Mouse (Mus musculus): ENCODE measurements around the gene Grk1. TPM values are rescaled to one million over a fixed set of nuclear protein-coding genes. Genes with fewer than 3 reads are reported as not detected.
A peak's percentile ranks its signal among the peaks of the same experiment; 100 is the strongest.

The Grk1 gene
- under 1 TPM in 1 of 2 experiments, not detected in 1; 0.02 TPM for total RNA-seq (2021)
- long read RNA-seq, experiment 1: 0 reads
- long read RNA-seq, experiment 2: 0 reads

DNA sequence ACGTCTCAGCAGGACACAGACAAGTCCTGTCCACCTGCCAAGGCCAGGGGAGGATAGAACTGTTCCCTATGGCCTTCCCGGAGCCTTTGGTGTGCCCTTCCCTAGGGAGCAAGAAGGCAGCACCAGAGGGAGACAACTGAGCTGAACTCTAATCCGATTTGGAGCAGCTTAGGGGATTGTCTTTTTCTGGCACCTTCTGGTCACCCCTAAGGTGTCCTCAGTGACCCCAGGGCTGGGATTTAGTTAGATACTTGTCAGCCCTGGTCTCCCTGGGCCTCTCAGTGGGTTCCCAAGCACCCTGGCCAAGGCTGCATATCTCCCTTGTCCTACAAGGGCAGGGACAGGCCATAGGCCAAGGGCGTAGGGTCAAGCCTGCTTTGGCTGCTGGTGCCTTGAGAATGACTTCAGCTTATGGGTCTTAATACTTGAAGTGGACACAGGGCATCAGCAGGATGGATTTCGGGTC lies at the start of gene Grk1:
Grk1 (plus strand) TSS at position 416 of the 466 bp plus-strand sequence.
- intact Hi-C loops (cut with DNase I; ENCODE audit: low total_unique reads): no loop called here

DNA sequence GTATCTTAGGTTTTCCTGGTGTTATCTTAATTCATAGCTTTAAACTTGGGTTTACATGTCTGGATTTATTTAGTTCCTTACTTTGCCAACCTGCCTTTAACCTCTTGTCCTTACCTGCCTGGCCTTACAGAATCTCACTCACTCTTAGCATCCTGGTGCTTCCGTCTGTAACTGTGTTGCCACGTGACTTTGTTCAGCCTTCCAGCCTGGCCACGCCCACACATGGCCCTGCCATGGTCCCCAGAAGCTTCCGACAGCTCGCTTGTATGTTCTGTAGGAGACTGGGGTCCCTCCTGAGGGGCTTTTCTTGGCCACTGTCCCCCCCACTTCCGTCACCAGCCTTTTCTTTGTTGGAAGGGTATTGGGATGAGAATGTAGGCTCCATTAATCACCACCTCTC lies 48.7 kb upstream of the Grk1 start:
- DNase-seq: no peak
- intact Hi-C loops (cut with DNase I; ENCODE audit: low total_unique reads): no loop called here

More for the DNA sequence above, at the start of gene Grk1:
- no peak for DNase-seq

DNA sequence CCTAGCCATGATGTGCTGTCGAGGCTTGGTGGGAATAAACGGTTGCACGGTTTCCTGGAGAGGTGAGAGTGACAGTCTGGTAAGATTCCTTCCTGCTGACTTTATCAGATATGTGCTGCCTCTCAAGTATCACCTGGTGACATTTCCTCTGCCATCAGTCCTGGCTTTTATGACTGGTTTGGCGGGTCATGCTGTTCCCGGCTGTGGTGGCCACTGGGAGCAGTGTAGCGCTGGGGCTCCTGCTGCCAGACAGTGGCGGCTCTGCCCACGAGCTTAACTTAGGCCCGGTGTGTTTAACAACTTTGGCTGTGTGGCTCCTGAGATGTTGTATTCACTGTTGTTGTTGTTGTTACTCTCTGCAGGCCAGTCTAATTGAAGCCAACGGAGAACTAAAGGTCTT lies 48.2 kb upstream of the Grk1 start:
- intact Hi-C loops (cut with DNase I; ENCODE audit: low total_unique reads): no loop called here
- DNase-seq: peak; percentile 32

DNA sequence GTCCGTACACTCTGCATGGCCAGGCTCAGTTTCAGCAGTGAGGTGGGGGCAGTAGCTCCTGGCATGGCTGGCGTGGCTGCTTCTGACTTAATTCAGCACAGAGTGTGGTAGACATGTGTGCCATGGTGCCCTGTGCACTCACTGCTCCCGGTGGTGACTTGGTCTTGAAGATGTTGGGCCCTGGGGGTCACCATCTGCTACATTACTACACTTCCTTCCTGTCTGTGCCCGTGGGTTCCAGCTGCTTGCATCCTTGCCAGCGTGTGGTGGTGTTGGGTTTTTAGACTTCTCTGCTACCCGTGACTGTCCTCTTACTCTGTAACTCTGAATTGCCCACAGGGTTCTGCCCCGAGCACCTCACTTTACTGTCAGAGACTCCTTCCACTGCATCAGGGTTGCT lies 44.7 kb upstream of the Grk1 start:
- intact Hi-C loops (cut with DNase I; ENCODE audit: low total_unique reads): no loop called here
- no peak for DNase-seq

DNA sequence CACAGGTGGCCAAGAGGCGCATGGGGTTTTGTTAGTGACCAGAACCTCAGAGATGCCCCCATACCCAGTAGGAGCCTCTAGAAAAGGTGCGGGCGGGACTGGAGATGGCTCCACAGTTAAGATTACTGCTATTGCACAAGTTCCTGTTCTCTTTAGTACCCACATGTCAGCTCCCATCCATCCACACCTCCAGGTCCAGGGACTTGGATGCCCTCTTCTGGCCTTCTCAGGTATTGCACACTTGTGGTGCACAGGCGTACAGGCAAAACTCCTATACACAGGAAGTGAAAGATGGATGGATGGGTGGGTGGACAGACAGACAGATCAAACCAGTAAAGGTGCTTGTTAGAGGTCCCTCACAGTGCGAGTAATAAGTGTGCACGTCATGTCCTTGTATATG lies 43.0 kb upstream of the Grk1 start:
- intact Hi-C loops (cut with DNase I; ENCODE audit: low total_unique reads): no loop called here
- no peak for DNase-seq

DNA sequence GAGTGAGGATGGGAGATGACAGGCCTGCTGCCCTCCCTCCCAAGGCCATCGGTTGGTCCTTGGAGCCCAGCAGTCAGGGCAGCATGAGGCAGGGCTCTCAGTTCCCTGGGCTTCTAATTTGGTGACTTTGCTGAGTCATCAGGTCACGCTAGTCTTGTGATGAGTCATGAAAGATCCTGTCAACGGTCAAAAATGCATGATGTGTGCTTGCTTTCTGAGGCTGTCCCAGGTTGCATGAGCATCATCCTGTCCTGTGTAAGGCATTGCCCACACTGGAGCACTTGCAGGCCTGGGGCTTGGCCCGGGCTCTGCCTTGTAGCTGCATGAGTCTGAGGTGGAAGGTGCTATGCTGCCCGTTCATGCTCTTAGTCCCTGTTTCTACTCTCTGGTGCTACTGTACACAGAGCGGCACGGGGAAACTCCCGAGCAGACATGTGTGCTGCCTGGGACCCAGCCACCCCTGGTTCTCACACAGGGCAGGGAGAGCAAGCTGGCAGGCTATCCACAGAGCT lies 31.7 kb upstream of the Grk1 start:
- DNase-seq: no peak
- intact Hi-C loops (cut with DNase I; ENCODE audit: low total_unique reads): no loop called here

DNA sequence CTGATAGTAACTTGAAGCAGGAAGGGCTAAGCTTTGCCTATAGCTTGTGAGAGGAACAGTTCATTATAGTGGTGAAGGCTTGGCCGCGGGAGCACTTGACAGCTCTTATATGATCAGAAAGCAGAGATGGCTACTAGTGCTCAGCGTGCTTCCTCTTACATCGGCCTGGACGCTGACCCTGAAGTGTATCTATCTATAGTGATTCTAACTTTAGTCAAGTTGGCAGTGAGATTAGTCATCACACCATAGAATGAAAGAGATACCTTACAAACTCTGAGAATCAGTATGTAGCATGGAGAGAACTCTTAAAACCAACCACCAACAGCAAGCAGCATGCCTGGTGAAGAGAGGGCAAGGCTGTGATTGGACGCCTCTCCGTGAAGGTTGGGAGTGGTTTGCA lies 23.3 kb upstream of the Grk1 start:
- intact Hi-C loops (cut with DNase I; ENCODE audit: low total_unique reads): no loop called here
- no peak for DNase-seq

DNA sequence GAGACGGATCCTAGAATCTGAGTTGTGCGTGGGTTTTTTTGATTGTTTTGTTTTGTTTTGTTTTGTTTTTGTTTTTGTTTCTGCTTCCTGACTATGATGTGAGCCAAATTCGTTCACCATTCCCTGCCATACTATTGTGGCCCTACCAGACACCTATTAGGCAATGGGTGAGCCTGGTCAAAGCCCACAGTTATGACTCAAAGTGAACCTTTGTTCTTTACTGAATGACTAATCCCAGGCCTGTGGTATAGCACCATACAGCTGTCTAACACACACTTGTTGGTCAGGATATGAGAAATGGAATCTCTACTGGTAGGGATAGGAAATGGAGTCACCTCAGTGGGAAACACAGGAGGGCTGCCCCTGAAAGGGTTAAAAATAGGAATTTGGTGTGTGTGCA lies 22.3 kb upstream of the Grk1 start:
- intact Hi-C loops (cut with DNase I; ENCODE audit: low total_unique reads): no loop called here
- no peak for DNase-seq

DNA sequence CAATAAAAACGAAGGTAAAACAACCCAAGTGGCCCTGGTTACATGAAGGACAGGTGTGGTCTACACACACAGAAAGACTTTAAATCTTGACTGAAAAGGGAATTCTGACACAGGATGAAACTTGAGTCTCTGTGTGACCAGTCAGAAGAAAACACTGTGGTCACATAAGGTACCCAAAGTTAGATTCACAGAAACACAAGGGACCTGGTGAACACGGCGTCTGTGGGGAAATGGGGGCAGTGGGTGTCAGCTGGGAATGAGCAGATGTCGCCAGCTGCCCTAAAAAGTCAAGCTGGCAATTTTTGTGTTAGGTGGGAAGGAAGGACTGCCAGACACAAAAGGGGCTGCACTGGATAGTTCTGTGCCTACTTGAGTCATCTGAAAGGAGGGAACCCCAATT lies 21.9 kb upstream of the Grk1 start:
- no peak for DNase-seq
- intact Hi-C loops (cut with DNase I; ENCODE audit: low total_unique reads): no loop called here

DNA sequence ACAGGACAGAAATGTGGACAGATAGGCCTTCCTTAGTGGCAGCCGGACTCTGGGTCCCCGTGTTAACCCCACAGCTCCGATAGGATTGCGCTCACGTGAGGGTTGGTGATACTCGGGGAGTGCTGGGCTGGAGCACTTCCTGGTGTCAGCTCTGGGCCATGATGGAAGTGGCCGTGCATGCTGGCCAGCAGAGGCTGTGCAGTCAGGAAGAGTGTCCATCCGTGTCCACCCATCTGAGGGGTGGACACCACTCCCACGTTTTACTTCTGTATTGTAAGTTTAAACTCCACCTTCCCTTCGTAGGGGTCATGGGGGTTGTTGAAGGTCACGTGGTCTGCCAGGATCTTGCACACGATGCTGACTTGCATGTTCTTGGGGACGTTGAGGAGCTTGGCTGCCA lies 18.5 kb upstream of the Grk1 start:
- intact Hi-C loops (cut with DNase I; ENCODE audit: low total_unique reads): no loop called here
- no peak for DNase-seq

DNA sequence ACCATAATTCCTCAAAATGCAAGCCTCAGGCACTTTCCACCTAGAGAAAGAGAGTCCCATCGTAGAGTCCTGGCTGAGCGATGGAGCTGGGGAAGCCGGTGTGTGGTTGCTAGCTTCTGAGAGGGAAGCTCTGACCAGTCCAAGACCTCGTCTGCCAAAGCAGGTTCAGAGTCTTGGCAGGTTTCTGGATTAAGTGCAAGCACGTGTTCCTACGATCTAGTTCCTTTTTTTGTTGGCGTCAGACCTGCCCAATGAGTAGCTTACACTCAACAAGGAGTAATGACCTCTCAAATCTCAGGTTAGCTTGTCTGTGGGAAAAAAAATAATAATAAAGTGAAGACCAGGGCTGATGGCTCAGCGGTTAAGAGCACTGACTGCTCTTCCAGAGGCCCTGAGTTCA lies 17.2 kb upstream of the Grk1 start:
- no peak for DNase-seq
- intact Hi-C loops (cut with DNase I; ENCODE audit: low total_unique reads): no loop called here

DNA sequence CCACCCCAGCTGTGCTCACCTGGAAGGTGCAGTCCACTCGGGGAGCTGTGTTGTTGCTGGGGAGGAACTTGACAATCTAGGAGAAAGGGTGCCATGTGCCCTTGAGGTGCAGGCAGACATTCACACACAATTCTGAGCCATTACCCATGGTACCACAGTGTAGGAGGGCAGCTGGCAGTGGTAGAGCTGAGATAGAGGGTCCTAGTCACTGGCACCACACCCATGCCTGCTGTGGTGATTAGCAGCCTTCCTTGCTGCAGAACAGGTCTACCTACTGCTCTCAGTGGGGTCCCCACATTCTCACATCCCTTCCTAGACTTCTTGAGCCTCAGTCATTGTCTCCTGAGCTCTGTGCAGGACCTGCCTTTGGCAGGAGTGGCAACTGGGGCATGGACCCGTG lies 16.1 kb upstream of the Grk1 start:
- intact Hi-C loops (cut with DNase I; ENCODE audit: low total_unique reads): no loop called here
- DNase-seq: no peak

DNA sequence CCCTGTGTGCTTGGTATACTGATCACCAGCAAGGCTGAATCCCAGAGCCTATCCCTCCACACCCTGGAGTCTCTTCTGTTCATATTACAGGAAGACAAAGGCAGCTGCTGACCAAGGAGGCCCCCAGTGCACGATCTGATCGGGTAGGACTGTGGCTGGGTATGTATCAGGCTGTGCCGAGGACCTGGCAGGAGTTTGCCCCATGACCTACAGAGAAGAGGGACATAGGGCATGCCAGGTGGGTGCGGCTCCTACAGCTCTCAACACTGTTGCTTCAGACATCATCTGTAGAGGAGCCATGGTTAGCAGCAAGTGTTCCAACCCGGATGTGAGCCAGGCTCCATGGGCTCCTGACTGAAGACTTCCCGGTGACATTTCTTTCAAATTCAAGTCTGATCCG lies 11.0 kb upstream of the Grk1 start:
- no peak for DNase-seq
- intact Hi-C loops (cut with DNase I; ENCODE audit: low total_unique reads): no loop called here

DNA sequence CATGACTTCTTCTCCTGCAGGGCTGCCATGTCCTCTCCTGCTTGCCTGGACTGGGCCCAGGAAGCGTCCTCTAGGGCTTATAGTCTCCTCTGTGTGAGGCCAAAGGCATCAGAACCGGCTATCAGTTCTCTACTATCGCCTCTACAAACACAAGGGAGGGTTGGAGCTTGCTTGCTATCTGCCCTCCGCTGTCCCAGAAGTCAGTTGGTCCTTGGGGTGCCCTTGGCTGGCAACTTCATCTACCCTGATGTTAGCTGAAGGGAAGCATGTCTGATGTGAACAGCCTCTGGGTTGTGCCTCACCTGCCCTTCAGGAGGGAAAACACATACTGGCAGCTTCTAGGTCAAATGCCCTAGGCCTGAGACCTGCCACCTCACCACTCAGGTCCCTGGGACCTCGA lies 8.2 kb upstream of the Grk1 start, which contains the start of gene Atp4b:
Atp4b (minus strand) TSS at position 101 of the 400 bp plus-strand sequence.
- DNase-seq: no peak
- intact Hi-C loops (cut with DNase I; ENCODE audit: low total_unique reads): no loop called here

DNA sequence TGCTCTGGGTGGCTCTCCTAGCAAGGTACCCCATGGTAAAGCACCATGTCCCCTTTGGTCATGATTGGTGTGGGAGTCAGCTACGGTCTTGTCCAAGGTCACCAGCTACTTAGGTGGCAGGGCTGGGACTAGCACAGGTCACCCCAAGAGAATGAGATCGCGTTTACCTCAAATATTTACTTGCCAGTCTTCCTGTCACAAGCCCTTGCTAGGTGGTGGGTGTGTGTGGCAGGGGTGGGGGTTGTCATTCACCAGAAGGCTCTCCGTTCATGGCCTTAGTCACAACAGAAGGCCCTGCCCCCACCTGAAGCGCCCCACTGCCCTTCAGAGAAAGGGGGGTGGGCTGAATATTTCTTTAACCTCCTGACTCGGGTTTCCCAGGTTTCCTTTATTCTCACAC lies 1.4 kb upstream of the Grk1 start:
- DNase-seq: no peak
- intact Hi-C loops (cut with DNase I; ENCODE audit: low total_unique reads): no loop called here

DNA sequence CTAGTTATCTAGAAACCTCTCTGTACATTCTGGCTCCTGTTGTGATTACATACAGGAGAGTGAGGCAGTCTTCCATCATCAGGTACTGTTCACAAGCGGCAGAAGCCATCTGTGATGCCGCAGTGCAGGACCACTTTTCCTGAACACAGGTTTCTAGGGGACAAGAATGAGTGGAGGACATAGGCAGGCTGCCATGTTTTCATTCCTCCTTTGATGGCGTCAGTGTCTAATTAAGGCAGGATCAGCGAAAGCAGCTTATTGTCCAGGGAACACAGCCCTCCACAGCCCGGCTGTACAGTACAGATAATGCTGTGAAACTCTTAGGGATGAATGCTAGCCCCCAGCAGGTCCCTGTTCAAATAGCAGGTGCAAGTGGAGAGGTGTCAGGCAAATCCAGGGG lies 1.1 kb downstream of the Grk1 start:
- no peak for DNase-seq
- intact Hi-C loops (cut with DNase I; ENCODE audit: low total_unique reads): no loop called here

DNA sequence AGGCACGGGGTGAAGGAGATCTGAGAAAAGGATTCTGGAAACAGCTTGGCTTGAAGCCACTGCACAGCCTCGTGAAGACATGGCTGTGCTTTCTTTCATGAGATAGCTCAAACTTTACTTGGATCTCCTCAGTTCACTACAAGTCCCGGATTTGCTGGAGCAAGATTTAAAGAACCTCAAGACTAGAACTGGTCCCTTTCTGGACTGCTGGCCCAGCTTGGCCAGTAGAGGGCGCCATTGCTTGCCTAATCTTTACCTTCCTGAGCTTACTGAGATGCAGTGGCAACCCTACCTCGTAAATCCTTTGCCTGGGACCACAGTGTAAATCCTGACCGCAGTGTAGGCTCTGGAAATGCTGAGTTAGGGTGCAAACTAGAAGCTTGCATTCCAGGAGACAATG lies 6.7 kb downstream of the Grk1 start:
- intact Hi-C loops (cut with DNase I; ENCODE audit: low total_unique reads): loop anchor here (2.0 kb wide), 1 partner anchor 51 kb away; no protein-coding TSS in a partner anchor
- DNase-seq: peak; percentile 63

DNA sequence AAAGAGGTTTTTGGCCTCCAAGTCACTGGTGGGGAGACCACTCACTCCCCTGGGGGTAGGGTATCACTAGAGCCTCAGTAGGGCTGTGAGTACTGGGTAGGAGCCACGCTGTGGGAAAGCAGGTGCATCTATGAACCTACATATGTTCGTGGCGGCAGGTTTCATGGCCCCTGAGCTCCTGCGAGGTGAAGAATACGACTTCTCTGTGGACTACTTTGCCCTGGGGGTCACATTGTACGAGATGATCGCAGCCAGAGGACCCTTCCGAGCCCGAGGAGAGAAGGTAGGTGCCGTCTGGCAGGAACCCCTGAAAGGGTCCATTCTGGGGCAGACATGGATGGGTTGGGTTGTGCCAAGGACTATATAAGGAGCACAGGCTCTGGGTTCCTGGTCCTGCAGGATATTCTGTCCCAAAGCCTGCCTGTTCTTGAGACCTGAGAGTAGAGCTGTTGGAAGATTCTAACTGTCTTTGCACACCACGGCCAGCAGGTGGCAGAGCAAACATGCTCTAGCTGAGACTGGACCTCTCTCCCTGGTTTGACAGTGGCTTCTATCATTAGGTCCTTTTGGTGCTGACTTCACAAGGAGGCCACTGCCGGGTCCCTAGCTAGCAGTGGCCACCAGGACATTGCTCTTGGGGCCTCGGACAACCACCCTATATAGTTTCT lies 8.1 kb downstream of the Grk1 start:
- intact Hi-C loops (cut with DNase I; ENCODE audit: low total_unique reads): loop anchor here (2.0 kb wide), 1 partner anchor 130 kb away; no protein-coding TSS in a partner anchor
- DNase-seq: peak; percentile 59

DNA sequence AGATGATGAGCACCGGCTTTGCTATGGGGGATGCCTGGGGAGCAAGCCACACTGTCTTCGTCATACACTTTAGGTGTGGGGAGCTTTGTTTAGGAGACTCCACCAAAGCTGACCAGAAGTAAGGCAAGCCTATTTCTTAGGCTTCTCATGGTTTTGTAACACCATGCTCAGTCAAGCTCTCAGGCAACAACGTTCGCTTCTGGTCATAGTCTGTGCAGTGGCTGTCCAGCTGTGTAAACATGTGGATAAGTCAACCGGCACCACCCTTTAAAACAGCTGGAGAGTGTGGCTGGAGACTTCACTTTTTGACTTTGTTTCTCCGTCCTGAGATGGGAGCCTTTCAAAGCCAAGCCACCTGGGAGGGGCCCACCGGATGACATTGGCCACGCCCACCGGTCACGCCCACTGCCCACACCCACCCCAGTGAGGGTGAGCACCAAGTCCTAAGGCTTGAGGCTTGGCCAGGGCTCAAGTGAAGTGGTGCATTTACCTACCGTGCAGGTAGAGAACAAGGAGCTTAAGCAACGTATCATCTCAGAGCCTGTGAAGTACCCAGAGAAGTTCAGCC lies 9.0 kb downstream of the Grk1 start:
- intact Hi-C loops (cut with DNase I; ENCODE audit: low total_unique reads): loop anchor here (2.0 kb wide), 1 partner anchor 129 kb away; no protein-coding TSS in a partner anchor
- no peak for DNase-seq

DNA sequence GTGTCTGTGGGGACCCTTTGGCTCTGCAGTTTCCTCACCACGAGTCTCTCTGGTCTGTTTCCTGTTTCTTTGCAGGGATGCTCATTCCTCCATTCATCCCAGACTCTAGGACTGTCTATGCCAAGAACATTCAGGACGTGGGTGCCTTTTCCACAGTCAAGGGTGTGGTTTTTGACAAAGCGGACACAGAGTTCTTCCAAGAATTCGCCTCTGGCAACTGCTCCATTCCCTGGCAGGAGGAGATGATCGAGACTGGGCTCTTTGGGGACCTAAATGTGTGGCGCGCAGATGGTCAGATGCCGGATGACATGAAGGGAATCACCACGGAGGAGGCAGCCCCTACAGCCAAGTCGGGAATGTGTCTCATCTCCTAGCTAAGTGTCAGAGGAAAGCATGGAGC lies 11.0 kb downstream of the Grk1 start:
- no peak for DNase-seq
- intact Hi-C loops (cut with DNase I; ENCODE audit: low total_unique reads): no loop called here

DNA sequence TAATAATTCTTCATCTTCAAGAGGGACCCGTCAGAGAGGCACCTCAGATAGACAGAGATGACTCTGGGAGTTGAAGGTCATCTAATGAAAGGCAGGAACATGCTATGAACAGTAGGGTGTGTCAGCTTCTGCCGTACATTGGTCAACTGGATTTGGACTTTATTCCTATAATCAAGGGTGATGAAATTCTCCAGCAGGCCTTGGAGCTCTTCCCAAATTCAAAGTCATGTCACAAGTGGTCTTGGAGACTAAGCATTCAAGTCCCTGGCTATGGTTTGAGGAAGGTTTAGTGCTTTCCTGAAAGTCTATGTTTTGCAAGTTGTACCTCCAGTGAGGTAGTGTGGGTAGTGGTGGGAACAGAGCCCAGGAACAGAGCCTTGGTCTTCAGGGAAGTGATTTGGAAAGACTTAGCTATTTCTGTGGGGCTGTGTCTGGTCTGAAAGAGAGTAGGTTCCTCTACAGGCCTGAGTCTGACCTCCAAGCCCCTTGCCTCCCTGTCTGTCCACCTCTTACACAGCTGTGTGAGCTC lies 14.3 kb downstream of the Grk1 start:
- intact Hi-C loops (cut with DNase I; ENCODE audit: low total_unique reads): no loop called here
- no peak for DNase-seq

Data from gastrocnemius, postnatal 14 days (tissue).